Mouse (Mus musculus) liver, postnatal 0 days (tissue): Measurements from ENCODE around the gene Tigar. TPM values are rescaled to one million over a fixed set of nuclear protein-coding genes. Genes with fewer than 3 reads are reported as not detected.

Experiments used
- ATAC-seq: fragments of 200-750 bp; cut with Nextera tagmentation; 2 replicates; pipeline ENCODE4 v1.8.0; 2017; ENCODE audit warnings: mild to moderate bottlenecking, moderate library complexity
- DNase-seq: peaks from one replicate; pipeline ENCODE4 v3.0.0-alpha.2; 2016
- H3K27ac ChIP-seq: fragments of 300-500 bp; sonication (generic); 2 replicates; pipeline ENCODE4 v1.5.1; 2014; ENCODE audit warnings: antibody characterized with exemption, moderate library complexity, mild to moderate bottlenecking, low read depth
- H3K27me3 ChIP-seq: fragments of 300-500 bp; sonication (generic); 2 replicates; pipeline ENCODE4 v1.6.1; 2014; ENCODE audit warnings: low read length, control low read depth, mixed read lengths; ENCODE audit not compliant: insufficient read depth
- H3K36me3 ChIP-seq: fragments of 300-500 bp; sonication (generic); replicated peaks from 2 replicates; pipeline ENCODE4 v1.6.1; 2014; ENCODE audit warnings: mild to moderate bottlenecking, control low read depth, low read length, moderate library complexity, mixed read lengths; ENCODE audit not compliant: insufficient read depth
- H3K4me1 ChIP-seq: fragments of 300-500 bp; sonication (generic); 2 replicates; pipeline ENCODE4 v1.6.1; 2014; ENCODE audit warnings: antibody characterized with exemption, mild to moderate bottlenecking, control low read depth; ENCODE audit not compliant: insufficient read depth
- H3K4me2 ChIP-seq: fragments of 300-500 bp; sonication (generic); 2 replicates; pipeline ENCODE4 v1.6.1; 2014; ENCODE audit warnings: low read depth, mild to moderate bottlenecking, low read length, moderate library complexity, mixed read lengths
- H3K4me3 ChIP-seq: fragments of 300-500 bp; sonication (generic); 2 replicates; pipeline ENCODE4 v1.5.1; 2014; ENCODE audit warnings: low read depth, low read length
- H3K9ac ChIP-seq: fragments of 300-500 bp; sonication (generic); replicated peaks from 2 replicates; pipeline ENCODE4 v1.6.1; 2014; ENCODE audit warnings: mild to moderate bottlenecking, moderate library complexity
- H3K9me3 ChIP-seq: fragments of 300-500 bp; sonication (generic); 2 replicates; pipeline ENCODE4 v1.6.1; 2016; ENCODE audit warnings: mild to moderate bottlenecking, control low read depth, low read length, mixed read lengths
- CTCF ChIP-seq: sonication (generic); IDR thresholded peaks from 2 replicates; pipeline ENCODE4 v1.5.1; 2016; ENCODE audit warnings: antibody characterized with exemption, low read depth
- EP300 ChIP-seq: IDR thresholded peaks from 2 replicates; pipeline ENCODE4 v1.6.1; 2016; ENCODE audit warnings: antibody characterized with exemption, low read depth, mild to moderate bottlenecking
- WGBS: fragments of 180-500 bp; shearing (Covaris S2); extraction: QIAGEN DNeasy Blood & Tissue Kit; methylation state at CpG from one replicate; pipeline ENCODE4 v1.1.7; 2014; ENCODE audit not compliant: insufficient replicate concordance; 5-methylcytosine and 5-hydroxymethylcytosine counted together
- polyA plus RNA-seq: library from polyadenylated mRNA; unstranded; fragments of >200 nt; fragmentation: Nextera tagmentation; extraction: Ambion mirVana; gene quantifications from 2 replicates; pipeline ENCODE4 v1.2.1, GENCODE M21; 2015

Tigar gene
- polyA plus RNA-seq, 1 experiment from 2014 or later = 1.2 TPM

- Histone ChIP-seq H3K9ac (peak overlapping the region; percentile 66), H3K4me1 (peaks cover 35% of the 10 kb centered on the region), H3K4me2 (peak overlapping the region; percentile 96), H3K27me3 (peaks cover 49% of the 10 kb centered on the region), H3K4me3 (peak overlapping the region; percentile 71), H3K27ac (no peak overlapping the region), H3K9me3 (no peaks in the 10 kb centered on the region), H3K36me3 (no peaks in the 10 kb centered on the region)
- ATAC-seq (no peak), DNase-seq (peak; percentile 35)
- TF ChIP-seq CTCF = no peak
- no peak for TF ChIP-seq EP300
- 18% methylated on average over 20 of the region's 20 CpGs for WGBS
Measured at GRCm38 (mm10) chr6:127148526-127149302, 39.4 kb upstream of the Tigar start.

DNA sequence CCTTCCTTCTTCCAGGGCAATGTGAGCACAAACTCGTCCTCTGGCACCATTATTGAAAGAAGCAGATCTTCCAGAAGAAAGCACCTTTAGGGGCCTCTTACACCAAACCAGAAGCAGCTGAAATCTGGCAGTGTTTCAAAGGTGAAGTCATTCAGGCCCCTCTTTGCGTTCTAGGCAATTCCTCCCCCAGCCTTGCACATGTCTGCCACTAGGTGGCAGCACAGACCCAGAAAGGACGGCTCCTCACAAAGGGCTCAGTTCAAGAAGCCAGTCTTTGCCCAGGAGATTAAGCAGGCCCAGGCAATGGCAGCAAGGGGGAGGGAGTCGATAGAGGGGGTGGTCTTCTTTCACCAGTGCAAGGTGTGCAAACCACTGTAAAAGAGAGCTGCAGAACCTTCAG lies 38.3 kb upstream of the Tigar start:
- TF ChIP-seq EP300 (no peak), CTCF (peak; percentile 99)
- DNase-seq = peak; percentile 83
- ATAC-seq = no peak
- Histone ChIP-seq H3K27ac (no peak overlapping the region), H3K9ac (no peak overlapping the region), H3K4me1 (peaks cover 39% of the 10 kb centered on the region), H3K4me3 (no peak overlapping the region), H3K27me3 (peaks cover 39% of the 10 kb centered on the region), H3K9me3 (no peaks in the 10 kb centered on the region), H3K4me2 (no peak overlapping the region), H3K36me3 (no peaks in the 10 kb centered on the region)
- 0% methylated on average over 4 of the region's 4 CpGs for WGBS

DNA sequence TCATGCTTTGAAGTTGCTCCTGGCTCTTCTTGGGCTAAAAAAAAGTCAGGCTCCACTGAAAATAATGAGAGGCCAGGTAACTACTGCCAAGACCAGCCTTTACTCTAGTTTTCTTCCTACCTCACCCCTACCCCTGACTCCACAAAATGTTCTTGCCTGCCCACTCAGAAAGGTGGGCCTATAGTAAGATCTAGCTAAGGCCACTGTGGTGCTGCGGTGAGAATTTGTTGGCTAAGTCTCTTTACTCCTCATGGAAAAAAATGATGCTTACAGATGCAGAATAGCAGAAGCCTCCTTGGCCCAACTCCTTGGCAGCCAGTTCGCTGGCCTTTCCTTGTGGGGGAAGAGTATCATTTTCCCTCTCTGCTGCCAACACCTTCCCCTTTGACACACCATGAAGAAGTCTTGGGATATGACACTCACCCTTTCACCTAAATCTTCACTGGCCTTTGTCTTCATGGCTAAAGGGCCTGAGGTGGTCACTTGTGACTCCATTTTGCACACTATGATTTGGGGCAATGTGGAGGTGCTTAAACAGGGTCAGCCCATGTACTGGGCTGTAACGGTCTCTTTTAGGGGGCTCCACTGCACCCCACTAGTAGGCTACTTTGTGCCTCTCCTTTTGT lies 37.1 kb upstream of the Tigar start:
- WGBS = 82% methylated on average over 3 of the region's 3 CpGs
- H3K36me3 ChIP-seq = no peaks in the 10 kb centered on the region
- ATAC-seq (no peak), DNase-seq (no peak)
- H3K27ac ChIP-seq = no peak overlapping the region
- peaks cover 33% of the 10 kb centered on the region for H3K4me1 ChIP-seq
- TF ChIP-seq EP300 (no peak), CTCF (no peak)
- H3K4me3 ChIP-seq = no peak overlapping the region
- H3K27me3 ChIP-seq = peaks cover 27% of the 10 kb centered on the region
- no peak overlapping the region for H3K9ac ChIP-seq
- no peaks in the 10 kb centered on the region for H3K9me3 ChIP-seq
- no peak overlapping the region for H3K4me2 ChIP-seq

- Histone ChIP-seq H3K27me3 (peaks cover 20% of the 10 kb centered on the region), H3K27ac (no peak overlapping the region), H3K9me3 (no peaks in the 10 kb centered on the region), H3K4me3 (no peak overlapping the region), H3K36me3 (no peaks in the 10 kb centered on the region), H3K9ac (no peak overlapping the region), H3K4me1 (peaks cover 27% of the 10 kb centered on the region), H3K4me2 (no peak overlapping the region)
- DNase-seq (peak; percentile 22), ATAC-seq (no peak)
- no peak for TF ChIP-seq EP300
- TF ChIP-seq CTCF = no peak
- WGBS = 43% methylated on average over 20 of the region's 20 CpGs
Measured at GRCm38 (mm10) chr6:127145464-127146190, 36.3 kb upstream of the Tigar start.

GRCm38 (mm10) chr6:127143576-127144288 lies 34.4 kb upstream of the Tigar start:
- WGBS = 66% methylated on average over 7 of the region's 7 CpGs
- H3K4me2 ChIP-seq = no peak overlapping the region
- no peak for ATAC-seq
- DNase-seq = no peak
- no peaks in the 10 kb centered on the region for H3K9me3 ChIP-seq
- peaks cover 3% of the 10 kb centered on the region; the same call in 1 of the 2 replicates for H3K36me3 ChIP-seq
- no peak overlapping the region for H3K4me3 ChIP-seq
- H3K27ac ChIP-seq = no peak overlapping the region
- H3K9ac ChIP-seq = no peak overlapping the region
- TF ChIP-seq CTCF = no peak
- no peak for TF ChIP-seq EP300
- peaks cover 6% of the 10 kb centered on the region for H3K27me3 ChIP-seq
- H3K4me1 ChIP-seq = peaks cover 16% of the 10 kb centered on the region
